Mouse (Mus musculus): ENCODE data around the gene Agap3.
A peak's percentile ranks its signal among the peaks of the same experiment; 100 is the strongest.

The Agap3 gene

GRCm38 (mm10) chr5:24446630-24447029, 5.3 kb upstream of the Agap3 start:
- H3K36me3 ChIP-seq (ENCODE audit: control insufficient read depth, insufficient read depth, low read length, poor library complexity, severe bottlenecking): no peaks in the 10 kb centered on the region; the same call in 1 of the 2 replicates
- DNase-seq (ENCODE audit: low read depth, low spot score): no peak
- no peaks in the 10 kb centered on the region for H3K27me3 ChIP-seq (ENCODE audit: control insufficient read depth, insufficient read depth, low read length, poor library complexity, severe bottlenecking)

GRCm38 (mm10) chr5:24447624-24448298, 4.2 kb upstream of the Agap3 start, which contains the start of gene Tmub1:
Tmub1 (minus strand) TSS chr5:24447854.
- H3K27me3 ChIP-seq (ENCODE audit: control insufficient read depth, insufficient read depth, low read length, poor library complexity, severe bottlenecking): no peaks in the 10 kb centered on the region
- no peaks in the 10 kb centered on the region; the same call in 1 of the 2 replicates for H3K36me3 ChIP-seq (ENCODE audit: control insufficient read depth, insufficient read depth, low read length, poor library complexity, severe bottlenecking)
- DNase-seq (ENCODE audit: low read depth, low spot score): peak; percentile 89

GRCm38 (mm10) chr5:24451264-24452029, 530 bp upstream of the Agap3 start:
- peak; percentile 91 for DNase-seq (ENCODE audit: low read depth, low spot score)
- Histone ChIP-seq H3K27me3 (ENCODE audit: control insufficient read depth, insufficient read depth, low read length, poor library complexity, severe bottlenecking) (no peaks in the 10 kb centered on the region), H3K36me3 (ENCODE audit: control insufficient read depth, insufficient read depth, low read length, poor library complexity, severe bottlenecking) (no peaks in the 10 kb centered on the region)

- Histone ChIP-seq H3K36me3 (ENCODE audit: control insufficient read depth, insufficient read depth, low read length, poor library complexity, severe bottlenecking) (no peaks in the 10 kb centered on the region), H3K27me3 (ENCODE audit: control insufficient read depth, insufficient read depth, low read length, poor library complexity, severe bottlenecking) (no peaks in the 10 kb centered on the region)
- peak; percentile 28 for DNase-seq (ENCODE audit: low read depth, low spot score)
Observed at GRCm38 (mm10) chr5:24452691-24453233, 785 bp downstream of the Agap3 start.

GRCm38 (mm10) chr5:24453283-24453984, 1.5 kb downstream of the Agap3 start:
- Histone ChIP-seq H3K27me3 (ENCODE audit: control insufficient read depth, insufficient read depth, low read length, poor library complexity, severe bottlenecking) (no peaks in the 10 kb centered on the region), H3K36me3 (ENCODE audit: control insufficient read depth, insufficient read depth, low read length, poor library complexity, severe bottlenecking) (no peaks in the 10 kb centered on the region)
- DNase-seq (ENCODE audit: low read depth, low spot score): no peak

GRCm38 (mm10) chr5:24453985-24454303, 2.0 kb downstream of the Agap3 start:
- no peaks in the 10 kb centered on the region for H3K27me3 ChIP-seq (ENCODE audit: control insufficient read depth, insufficient read depth, low read length, poor library complexity, severe bottlenecking)
- no peaks in the 10 kb centered on the region for H3K36me3 ChIP-seq (ENCODE audit: control insufficient read depth, insufficient read depth, low read length, poor library complexity, severe bottlenecking)
- no peak for DNase-seq (ENCODE audit: low read depth, low spot score)

GRCm38 (mm10) chr5:24455076-24455475, 3.1 kb downstream of the Agap3 start:
- H3K27me3 ChIP-seq (ENCODE audit: control insufficient read depth, insufficient read depth, low read length, poor library complexity, severe bottlenecking): no peaks in the 10 kb centered on the region
- no peak for DNase-seq (ENCODE audit: low read depth, low spot score)
- H3K36me3 ChIP-seq (ENCODE audit: control insufficient read depth, insufficient read depth, low read length, poor library complexity, severe bottlenecking): no peaks in the 10 kb centered on the region

- Histone ChIP-seq H3K27me3 (ENCODE audit: control insufficient read depth, insufficient read depth, low read length, poor library complexity, severe bottlenecking) (no peaks in the 10 kb centered on the region), H3K36me3 (ENCODE audit: control insufficient read depth, insufficient read depth, low read length, poor library complexity, severe bottlenecking) (no peaks in the 10 kb centered on the region)
- DNase-seq (ENCODE audit: low read depth, low spot score): no peak
Observed at GRCm38 (mm10) chr5:24455613-24456012, 3.6 kb downstream of the Agap3 start.

- Histone ChIP-seq H3K27me3 (ENCODE audit: control insufficient read depth, insufficient read depth, low read length, poor library complexity, severe bottlenecking) (no peaks in the 10 kb centered on the region), H3K36me3 (ENCODE audit: control insufficient read depth, insufficient read depth, low read length, poor library complexity, severe bottlenecking) (no peaks in the 10 kb centered on the region; the same call in 1 of the 2 replicates)
- no peak for DNase-seq (ENCODE audit: low read depth, low spot score)
Observed at GRCm38 (mm10) chr5:24466762-24467161, 14.8 kb downstream of the Agap3 start.

- H3K36me3 ChIP-seq (ENCODE audit: control insufficient read depth, insufficient read depth, low read length, poor library complexity, severe bottlenecking): no peaks in the 10 kb centered on the region
- H3K27me3 ChIP-seq (ENCODE audit: control insufficient read depth, insufficient read depth, low read length, poor library complexity, severe bottlenecking): no peaks in the 10 kb centered on the region
- peak; percentile 89 for DNase-seq (ENCODE audit: low read depth, low spot score)
Observed at GRCm38 (mm10) chr5:24470600-24470999, 18.6 kb downstream of the Agap3 start.

GRCm38 (mm10) chr5:24472884-24473619, 21.1 kb downstream of the Agap3 start:
- no peaks in the 10 kb centered on the region for H3K27me3 ChIP-seq (ENCODE audit: control insufficient read depth, insufficient read depth, low read length, poor library complexity, severe bottlenecking)
- H3K36me3 ChIP-seq (ENCODE audit: control insufficient read depth, insufficient read depth, low read length, poor library complexity, severe bottlenecking): 0 out of 2 replicates have a peak, but pooled peaks cover 1% of the 10 kb centered on the region
- no peak for DNase-seq (ENCODE audit: low read depth, low spot score)

GRCm38 (mm10) chr5:24474025-24474722, 22.2 kb downstream of the Agap3 start:
- no peaks in the 10 kb centered on the region for H3K27me3 ChIP-seq (ENCODE audit: control insufficient read depth, insufficient read depth, low read length, poor library complexity, severe bottlenecking)
- no peak for DNase-seq (ENCODE audit: low read depth, low spot score)
- H3K36me3 ChIP-seq (ENCODE audit: control insufficient read depth, insufficient read depth, low read length, poor library complexity, severe bottlenecking): peaks cover 5% of the 10 kb centered on the region

GRCm38 (mm10) chr5:24474723-24475261, 22.8 kb downstream of the Agap3 start:
- H3K36me3 ChIP-seq (ENCODE audit: control insufficient read depth, insufficient read depth, low read length, poor library complexity, severe bottlenecking): peaks cover 6% of the 10 kb centered on the region
- H3K27me3 ChIP-seq (ENCODE audit: control insufficient read depth, insufficient read depth, low read length, poor library complexity, severe bottlenecking): no peaks in the 10 kb centered on the region
- peak; percentile 18 for DNase-seq (ENCODE audit: low read depth, low spot score)
